Mouse (Mus musculus) liver, adult (tissue): Measurements from ENCODE around the gene Robo1.

ENCODE experiments used
- GATA4 ChIP-seq: IDR thresholded peaks from 2 replicates; pipeline ENCODE4 v1.6.1; 2014; ENCODE audit warnings: mild to moderate bottlenecking, low read length; ENCODE audit not compliant: insufficient replicate concordance

Robo1 gene

DNA sequence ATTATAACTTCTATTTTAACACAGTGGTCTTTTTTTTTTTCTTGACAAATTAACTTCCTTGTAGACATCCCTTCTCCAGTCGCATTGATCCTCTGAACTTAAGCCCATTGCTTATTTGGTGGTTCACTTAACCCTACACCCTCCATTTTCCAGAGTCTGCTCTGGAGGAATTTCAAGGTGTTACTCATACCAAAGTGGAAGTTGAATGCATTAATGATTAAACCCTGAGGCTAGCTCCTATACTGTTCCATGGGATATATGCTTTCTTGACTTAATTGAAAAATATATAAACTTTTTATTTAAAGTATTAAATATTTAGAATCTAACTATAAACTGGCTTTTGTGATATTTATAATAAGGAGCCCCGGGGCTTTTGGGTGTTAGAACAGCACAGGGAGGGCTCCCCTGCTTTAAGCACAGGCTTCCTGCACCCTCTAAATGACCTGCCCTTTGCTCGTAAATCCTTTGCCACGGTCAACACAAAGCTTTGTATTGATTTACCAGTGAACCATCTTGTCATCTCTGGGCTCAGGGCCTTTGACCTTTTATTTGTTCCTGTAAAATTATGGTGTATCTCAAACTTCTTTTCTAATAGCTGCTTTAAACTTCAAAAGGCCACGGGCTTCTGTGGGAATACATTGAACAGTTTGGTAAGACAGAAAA lies 522.4 kb downstream of the Robo1 start:
- no peak for TF ChIP-seq GATA4

DNA sequence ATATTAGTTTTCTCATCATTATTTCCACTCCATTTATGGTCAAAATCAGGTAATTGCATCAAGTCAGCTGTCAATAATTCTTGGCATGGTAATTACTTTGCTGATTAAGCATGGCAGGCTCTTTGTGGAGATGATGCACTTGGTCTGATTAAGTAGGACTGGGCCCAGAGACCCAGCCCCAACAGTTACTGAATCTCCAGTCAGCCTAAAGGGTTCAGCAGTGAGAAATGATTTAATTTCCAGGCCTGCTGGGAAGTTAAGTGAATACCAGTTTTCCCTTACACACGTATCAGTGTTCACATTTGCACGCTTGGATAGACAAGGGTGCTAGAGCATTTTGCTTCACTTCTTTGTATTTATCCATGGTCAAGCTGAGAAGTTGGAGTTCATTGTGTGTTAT lies 526.2 kb downstream of the Robo1 start:
- no peak for TF ChIP-seq GATA4

DNA sequence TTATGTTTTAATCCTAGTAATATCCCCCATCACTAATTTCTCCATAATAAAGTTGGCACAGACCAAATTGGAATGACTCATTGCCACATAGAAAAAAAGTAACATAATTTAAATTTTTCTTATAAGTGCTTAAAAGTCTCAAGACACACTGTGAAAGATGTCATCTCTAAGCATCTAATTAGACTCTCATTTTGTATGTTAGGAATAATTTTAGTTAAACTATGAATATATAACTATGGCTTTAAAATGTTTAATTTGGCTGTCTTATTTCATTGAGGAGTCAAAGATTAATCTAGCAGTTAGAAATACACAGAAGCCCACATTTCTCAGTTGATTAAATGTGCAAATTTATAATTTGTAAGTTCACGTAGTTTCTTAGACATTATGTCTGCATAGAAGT lies 530.9 kb downstream of the Robo1 start:
- no peak for TF ChIP-seq GATA4

DNA sequence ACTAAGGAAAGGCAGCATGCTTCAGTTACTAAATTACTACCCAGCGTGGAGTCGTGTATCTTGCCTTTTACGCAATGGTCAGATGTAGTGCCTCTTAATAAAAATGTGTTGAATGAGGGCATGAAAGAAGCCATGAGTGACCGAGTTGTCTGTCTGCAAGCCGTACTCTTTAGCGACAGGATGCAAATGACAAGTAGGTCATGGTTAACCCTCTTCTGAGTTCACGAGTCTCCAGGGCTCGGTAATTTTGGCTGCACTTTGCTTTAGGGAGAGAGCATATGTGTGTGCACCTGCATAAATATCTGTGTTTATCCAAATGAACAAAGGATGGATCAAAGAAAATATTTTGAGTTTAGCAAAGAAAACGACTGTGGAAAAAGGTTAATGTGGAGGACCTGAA lies 533.0 kb downstream of the Robo1 start:
- TF ChIP-seq GATA4: no peak

DNA sequence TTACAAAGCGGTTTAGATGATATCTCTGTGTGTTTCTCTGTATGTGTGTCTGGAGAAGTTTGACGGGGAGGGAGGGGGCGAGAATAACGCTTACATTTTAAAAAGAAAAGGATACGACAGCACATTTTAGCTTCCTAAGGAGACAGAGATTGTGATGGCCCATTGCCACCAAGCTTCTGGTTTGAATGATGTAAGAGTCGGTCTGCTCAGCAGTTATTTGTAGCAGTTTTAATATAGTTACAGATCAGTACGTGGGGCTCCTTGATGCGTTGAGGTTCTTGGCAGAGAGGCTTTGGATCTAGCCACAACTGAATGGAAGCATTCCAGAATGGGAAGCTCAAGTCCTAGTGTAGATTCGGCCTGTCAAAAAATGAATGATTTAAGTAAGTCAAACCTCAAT lies 546.0 kb downstream of the Robo1 start:
- no peak for TF ChIP-seq GATA4

DNA sequence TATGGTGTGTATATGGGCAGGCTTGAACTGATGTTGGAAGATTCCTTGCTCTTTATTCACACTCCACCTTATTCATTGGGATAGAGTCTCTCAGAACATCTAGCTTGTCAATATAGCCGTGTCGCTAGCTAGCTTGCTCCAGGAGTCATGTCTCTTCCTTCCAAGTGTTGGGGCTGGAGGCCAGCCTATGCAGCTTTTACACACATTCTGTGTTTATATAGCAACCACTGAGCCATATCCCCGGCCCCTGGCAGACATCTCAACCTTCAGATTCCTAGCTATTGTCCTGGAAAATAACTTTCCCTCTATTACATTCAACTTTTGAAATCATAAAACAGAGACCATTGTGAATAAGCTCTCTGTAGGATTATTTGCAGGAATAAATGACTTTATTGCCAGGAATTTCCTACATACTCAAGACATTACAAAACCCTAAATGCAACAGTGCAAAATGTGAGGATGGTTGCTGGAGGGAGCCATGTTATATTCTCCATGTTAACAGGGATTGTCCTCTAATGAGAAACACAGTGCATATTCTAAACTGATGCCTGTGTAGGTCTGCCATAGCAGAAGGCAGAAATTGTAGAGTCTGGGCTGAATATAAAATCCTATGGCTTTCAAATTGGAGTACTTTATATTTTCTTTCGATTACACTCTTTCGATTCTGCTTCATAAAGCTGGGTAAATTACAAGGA lies 546.9 kb downstream of the Robo1 start:
- no peak for TF ChIP-seq GATA4

DNA sequence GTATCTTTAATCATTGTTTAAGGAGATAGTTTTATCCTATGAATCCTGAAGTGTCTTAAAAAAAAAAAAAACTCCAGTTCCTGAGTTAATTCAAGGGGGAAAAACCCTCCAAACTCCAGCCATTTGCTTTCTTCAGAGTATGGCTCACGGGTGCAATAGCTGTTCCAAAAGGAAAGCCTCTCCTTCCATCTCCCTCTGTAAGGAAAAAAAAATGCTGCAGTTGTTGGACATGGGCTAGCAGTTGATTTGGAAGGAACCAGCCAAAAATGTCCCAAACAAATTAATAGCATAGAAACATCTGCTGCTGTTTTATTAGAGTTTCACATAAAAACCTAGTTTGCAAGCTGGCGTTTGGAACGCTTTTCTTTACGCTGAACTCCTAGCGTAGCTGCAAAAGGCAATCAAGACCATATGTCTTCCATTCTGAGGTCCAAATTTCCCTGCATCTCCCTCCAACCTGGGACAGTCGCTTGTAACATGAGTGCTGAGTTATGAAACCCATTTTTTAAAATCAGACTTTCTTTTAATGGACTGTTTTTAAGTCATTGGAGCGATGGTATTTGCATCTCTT lies 553.7 kb downstream of the Robo1 start:
- TF ChIP-seq GATA4: no peak

DNA sequence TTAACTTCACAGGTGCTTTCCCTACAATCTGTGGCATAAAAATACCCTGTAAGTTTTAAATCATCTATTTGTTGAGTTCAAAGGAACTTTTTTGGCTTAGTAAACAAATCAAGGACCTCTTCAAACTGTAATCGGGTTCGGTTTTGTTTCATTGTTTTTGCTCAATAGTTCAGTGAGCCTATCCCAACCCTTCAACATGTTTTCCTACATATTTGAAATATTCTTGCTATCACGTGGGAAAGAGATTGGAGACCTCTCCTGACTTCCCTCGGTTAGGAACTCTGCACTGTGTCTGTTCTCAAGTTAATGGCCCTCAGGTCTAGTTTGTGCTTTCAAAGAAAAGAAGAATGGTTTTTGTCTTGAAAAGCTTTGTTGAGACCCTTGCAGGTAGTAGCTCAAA lies 557.9 kb downstream of the Robo1 start:
- TF ChIP-seq GATA4: no peak

DNA sequence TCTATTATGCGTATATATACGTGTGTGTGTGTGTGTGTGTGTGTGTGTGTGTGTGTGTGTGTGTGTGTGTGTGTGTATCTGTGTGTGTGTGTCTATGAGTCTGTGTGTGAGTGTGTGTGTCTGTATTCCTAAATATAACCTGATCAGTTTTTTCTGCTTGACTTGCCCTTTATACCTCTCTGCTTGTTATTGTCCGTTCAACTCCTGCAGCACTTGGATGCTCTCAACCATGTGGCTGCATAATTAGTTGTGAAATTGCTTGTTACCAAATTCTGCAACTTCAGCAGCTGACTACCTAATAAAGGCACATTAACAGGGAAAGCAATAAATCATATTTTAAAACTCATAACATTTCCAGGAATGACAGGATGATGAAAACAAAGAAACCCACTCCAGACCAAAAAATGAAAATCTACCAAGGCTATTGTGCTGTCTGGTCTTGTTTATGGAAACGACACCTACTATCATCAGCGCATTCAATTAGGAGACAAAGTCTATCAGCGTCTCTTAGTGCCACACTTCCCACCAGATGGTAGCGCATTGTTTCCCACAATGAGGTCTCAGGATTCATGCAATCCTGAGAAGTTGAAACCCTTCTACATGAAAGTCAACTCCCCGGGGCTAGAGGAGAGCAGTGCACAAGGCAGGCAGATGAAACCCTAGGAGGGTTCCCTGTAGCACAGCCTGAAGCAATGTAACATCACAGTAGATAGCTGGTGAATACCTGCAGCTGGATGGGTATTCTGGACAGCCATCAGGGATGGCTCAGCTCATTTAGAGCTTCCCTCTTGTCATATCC lies 567.0 kb downstream of the Robo1 start:
- no peak for TF ChIP-seq GATA4

DNA sequence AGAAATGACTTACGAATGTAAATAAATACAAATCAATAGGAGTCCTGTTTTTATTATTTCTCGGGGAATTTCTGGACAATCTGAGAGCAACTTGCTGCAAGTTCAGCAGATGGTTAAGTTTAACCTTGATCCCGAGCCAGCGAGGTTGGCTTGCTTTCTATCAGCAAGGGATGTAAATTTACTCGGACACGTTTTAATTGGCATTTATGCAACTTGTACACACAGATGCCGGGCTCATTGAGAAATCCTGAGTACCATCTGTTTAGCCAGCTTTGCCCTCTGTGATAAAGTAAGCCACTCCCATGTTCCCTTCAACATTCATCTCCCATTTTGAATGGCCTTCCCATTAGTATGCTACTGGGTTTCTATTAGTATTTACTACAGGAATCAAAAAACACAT lies 580.0 kb downstream of the Robo1 start:
- no peak for TF ChIP-seq GATA4

DNA sequence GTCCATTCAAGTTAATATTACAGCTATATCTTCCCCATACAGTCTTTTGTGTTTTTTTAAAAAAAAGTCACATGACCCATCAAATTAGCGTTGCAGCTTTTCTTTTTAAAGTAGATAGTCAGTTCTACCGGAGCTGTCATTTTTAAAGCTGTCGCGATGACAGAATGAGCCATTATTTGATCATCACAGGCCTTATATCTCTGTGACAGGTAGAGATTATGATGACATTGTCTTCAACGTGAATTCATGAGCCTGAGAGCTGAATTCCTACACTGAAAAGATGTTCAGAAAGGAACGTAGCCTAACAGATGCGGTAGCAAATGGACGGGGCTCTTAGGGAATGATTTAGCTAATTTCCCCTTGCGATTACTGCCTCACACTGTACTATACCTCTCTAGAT lies 581.3 kb downstream of the Robo1 start:
- TF ChIP-seq GATA4: no peak

DNA sequence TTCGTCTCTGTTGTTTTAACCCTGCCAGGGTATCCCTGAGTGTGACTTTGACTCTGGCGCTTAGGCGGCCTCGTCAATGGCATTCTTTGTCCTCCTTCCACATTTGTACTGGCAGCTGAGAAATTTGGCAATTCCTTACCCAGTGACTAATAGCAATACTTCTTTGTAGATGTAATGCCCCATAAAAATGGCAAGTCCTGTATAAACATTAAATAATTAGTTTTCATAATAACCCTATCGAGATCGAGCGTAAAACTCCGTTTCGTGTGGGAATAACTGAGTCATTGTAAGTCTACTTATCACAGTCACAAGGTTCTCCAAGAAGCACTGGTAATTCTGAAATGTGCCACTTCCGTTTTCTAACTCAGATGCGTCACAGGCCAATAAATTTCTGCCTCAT lies 589.0 kb downstream of the Robo1 start:
- TF ChIP-seq GATA4: no peak

DNA sequence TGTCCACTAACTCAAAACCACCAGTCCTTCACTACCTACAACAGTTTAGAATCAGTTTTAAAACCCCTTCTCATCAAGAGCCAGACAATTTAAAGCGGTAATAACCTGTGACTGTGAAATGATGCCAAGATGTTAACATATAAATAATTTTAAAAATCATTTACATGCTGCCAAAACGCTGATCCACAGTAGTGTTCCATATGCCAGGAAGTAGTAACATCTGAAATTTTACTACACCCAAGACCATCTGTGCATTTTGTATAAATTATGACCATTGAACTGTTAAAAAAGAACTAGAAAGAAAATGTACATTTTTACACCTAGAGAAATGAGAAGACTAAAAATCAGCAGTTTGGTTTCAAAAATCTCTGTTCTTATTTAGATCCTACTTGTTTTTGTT lies 600.8 kb downstream of the Robo1 start:
- TF ChIP-seq GATA4: no peak

DNA sequence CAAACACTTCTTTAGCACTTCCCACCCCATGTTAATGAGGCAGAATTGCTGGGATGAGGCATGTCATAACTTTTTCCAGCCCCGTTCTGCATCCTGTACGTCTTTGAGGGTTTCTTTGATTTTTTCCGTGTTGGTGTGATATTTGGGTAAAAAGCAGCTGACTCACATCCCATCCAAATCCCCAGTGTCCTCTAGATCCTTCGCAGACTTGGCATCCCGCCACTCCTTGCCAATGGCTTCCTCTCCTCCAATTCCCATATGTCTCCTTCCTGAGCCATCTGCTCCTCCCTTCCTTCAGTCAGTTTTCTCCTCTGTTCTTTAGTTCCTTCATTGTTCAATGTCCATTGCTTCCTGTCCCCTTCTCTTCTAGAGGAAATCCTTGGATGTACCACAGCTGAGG lies 605.0 kb downstream of the Robo1 start:
- TF ChIP-seq GATA4: no peak

DNA sequence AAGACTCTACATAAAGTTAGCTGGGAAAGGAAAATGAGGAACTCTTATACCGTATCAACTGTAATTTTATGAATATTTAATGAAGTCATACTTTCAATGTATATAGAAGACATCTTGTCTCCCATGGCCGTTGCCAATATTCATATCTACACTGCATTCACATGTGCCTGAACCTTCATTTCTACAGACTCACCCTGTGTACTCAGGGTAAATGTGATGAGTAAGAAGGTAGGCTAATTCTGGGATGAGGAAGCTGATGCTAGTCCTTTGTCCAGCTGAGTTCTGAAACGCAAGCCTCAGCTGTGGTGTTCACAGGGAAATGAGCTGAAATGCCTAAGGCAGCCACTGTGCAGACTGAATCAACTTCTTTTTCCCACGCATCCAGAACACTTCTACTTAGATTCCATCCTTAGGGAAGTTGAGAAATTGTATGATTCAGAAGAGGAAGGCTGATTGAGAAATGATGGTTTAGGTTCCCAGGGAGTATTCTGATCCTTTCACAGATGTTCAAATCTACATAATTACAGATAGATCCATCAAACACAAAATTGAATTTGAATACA lies 606.0 kb downstream of the Robo1 start:
- TF ChIP-seq GATA4: no peak

DNA sequence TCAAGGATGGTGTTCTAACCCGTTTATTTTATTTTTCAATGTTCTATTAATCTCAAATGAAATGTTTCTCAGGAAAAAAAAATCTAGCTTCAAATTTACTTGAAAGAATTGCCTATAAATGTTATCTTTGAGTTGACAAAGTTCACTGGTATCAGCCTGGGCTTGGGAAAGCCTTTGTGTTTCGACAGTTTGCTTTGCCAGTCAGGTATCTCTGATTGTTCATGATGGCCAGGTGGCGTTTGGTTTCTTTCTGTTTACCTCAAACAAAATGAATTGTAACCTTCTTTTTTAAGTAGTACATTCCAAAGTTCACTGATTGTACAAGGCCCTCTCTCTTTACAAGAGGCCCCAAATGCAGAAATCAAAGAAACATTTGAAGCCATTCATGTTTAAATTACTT lies 611.9 kb downstream of the Robo1 start:
- no peak for TF ChIP-seq GATA4
